Mouse (Mus musculus): ENCODE measurements at regions not wholly inside any gene's neighbourhood (a gene's known extent, or its start where the extent isn't known, plus 50 kb on each side); places are given as distances from the start of the nearest gene placed in this dataset.
"Not testable (repeated sequence)": the region's sequence is repeated elsewhere in the genome, so short reads cannot be mapped to it uniquely, and the experiment has no call there.

GRCm38 (mm10) chr1:65509003-65509402, 227.1 kb downstream of the Pth2r start:
- no peak for DNase-seq (ENCODE audit: low read depth, low spot score)

DNA sequence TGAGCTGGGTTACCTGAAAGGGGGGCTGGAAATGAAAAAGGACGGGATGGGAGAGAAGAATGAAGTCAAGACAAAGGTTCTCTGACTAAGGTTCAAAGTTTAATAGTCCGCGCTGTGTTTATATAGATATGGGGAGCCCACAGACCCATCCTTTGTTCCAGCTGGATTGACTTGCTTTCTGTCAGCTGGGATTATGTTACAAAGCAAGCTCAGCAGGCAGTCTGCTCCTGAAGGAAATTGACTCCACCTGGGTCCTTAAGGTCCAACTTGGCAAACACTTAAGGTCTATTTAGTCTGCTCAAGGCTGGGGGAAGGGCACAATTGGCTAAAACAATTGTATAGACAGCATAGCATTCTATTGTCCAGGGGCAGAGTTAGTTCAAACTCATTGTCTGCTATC, 253.8 kb downstream of the Pth2r start:
- DNase-seq (ENCODE audit: low read depth, low spot score) = peak; percentile 39

GRCm38 (mm10) chr1:65538509-65538908, 256.7 kb downstream of the Pth2r start:
- no peak for DNase-seq (ENCODE audit: low read depth, low spot score)

GRCm38 (mm10) chr1:65544219-65544864, 262.5 kb downstream of the Pth2r start:
- DNase-seq (ENCODE audit: low read depth, low spot score) = no peak

- DNase-seq (ENCODE audit: low read depth, low spot score) = no peak
These were observed 263.6 kb downstream of the Pth2r start for GRCm38 (mm10) chr1:65545336-65546060.

DNA sequence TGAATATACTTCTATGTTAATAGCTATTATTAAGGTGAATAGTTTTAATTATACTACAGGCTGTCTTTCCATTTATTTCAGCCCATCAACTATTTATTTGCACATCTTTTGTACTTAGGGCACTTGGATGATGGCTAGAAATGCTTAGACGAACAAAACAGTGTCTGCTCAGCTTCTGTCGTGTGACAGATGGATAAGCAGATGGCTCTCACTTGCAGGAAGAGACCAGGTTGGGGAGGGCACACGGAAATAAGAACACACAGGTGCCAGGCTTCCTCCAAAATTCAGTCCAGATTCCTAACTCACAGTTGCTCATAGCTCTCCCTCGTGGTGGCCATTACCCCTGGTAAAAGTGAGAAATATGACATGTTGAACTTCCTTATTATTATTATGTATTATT, 267.0 kb downstream of the Pth2r start:
- no peak for DNase-seq (ENCODE audit: low read depth, low spot score)

DNA sequence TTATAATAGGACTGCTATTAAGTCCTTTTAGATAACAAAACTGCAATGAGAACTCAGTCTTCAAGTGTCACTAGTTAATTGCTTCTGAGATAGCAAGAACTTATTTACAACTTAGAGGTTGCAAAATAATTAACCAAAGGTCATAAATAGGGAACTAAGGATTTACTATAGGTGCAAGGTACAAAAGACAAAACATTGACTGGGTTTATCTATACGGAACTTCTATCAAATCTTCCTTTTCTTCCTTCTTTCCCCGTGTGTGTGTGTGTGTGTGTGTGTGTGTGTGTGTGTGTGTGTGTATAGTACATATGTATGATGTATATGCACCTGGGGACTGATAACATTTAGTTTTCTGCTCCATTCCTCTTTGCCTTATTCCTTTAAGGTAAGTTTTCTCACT, 305.5 kb downstream of the Pth2r start:
- DNase-seq (ENCODE audit: low read depth, low spot score) = no peak

DNA sequence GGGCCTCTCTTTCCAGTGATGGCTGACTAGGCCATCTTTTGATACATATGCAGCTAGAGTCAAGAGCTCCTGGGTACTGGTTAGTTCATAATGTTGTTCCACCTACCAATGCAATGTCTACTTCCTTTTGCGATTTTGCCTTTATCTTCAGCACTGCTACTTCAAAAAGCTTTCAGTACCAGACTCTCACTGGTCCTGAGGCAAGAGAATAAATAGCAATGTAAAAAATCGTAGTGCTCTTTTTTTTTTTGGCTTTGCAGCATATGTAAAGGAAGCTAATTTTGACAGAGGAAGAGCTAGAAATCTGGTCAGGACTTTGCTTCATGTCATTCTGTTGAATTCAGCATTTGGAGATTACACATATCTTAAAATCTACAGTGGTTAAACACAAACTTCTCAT, 291.0 kb upstream of the Crygf start:
- DNase-seq (ENCODE audit: low read depth, low spot score) = no peak

GRCm38 (mm10) chr1:65654460-65654859, 271.9 kb upstream of the Crygf start:
- DNase-seq (ENCODE audit: low read depth, low spot score) = peak; percentile 28

DNA sequence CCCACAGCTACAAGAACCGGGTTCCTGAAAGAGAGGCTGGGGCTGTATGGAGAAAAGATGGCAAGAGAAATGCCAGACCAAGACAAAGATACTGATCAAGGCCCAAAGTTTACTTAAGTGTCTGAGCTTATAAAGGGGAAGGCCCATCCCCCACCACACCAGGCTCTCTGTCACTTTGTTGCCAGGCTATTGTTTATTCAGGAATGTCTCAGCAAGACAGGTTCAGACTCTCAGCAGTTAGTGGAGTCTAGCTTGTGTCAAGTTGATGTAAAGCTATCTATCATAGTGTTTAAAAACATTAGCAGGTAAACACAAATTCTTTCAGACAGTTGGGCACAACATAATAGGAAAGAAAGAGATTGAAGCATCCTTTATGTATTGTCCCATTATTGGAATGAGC, 244.4 kb upstream of the Crygf start:
- DNase-seq (ENCODE audit: low read depth, low spot score) = no peak

- DNase-seq (ENCODE audit: low read depth, low spot score) = no peak
These were observed 239.0 kb upstream of the Crygf start for GRCm38 (mm10) chr1:65687322-65687721.

GRCm38 (mm10) chr1:65730262-65730661, 196.1 kb upstream of the Crygf start:
- no peak for DNase-seq (ENCODE audit: low read depth, low spot score)

DNA sequence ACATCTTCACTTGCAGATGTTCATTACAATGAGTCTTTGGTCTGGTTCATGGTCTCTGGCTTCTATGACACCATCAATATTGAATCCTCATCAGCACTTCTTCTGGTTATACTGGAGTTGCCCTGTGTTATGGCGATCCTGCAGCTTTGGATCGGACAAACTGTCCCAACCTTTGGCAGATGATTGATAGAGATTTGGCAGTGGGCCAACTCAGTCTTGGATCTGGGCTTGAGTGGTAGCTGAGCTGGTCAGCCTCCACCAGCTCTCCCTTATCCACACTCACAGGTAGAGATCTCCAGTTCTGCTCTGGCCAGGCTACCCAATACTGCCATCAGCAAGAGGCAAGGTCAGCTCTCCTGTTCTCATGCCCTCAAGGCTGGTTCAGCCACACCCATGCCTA, 168.4 kb upstream of the Crygf start:
- no peak for DNase-seq (ENCODE audit: low read depth, low spot score)

DNA sequence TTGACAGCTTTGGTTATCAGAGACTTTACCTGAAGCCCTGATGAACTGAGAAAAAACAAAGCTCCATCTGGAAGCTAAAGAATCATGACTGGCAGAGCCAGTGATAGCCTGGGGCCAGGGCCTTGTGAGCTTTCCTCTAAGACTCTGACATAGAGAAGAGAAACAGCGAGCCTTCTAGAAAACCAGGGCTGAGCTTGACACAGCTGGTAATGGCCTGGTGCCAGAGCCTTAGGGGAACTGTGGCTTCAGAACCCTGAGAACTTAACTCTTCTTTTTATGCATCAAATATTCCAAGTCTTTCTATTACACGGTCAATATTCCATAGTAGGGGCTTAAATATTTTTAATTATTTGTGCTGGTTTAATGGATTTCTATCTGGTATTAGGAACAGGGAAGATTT, 165.2 kb upstream of the Crygf start:
- DNase-seq (ENCODE audit: low read depth, low spot score) = no peak

DNA sequence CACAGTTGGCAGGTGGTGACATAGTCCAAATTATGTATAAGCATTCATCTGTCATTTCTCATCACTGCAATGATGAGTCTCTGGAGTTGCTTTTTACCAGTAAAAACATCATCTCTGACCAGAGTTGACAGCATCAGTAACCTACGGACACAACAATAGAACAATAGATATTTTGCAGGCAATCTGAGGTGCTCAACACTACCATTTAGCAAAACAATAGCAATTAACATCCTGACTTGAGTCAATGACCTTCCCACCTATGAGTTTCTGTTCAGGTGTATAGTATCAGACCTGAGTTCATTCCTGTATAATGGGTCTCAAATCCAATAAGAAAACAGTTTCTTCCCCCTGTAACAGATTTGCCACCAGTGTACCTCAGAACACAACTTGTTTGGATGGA, 126.1 kb upstream of the Crygf start:
- peak; percentile 33 for DNase-seq (ENCODE audit: low read depth, low spot score)

GRCm38 (mm10) chr1:65820771-65821170, 105.5 kb upstream of the Crygf start:
- DNase-seq (ENCODE audit: low read depth, low spot score) = no peak

DNA sequence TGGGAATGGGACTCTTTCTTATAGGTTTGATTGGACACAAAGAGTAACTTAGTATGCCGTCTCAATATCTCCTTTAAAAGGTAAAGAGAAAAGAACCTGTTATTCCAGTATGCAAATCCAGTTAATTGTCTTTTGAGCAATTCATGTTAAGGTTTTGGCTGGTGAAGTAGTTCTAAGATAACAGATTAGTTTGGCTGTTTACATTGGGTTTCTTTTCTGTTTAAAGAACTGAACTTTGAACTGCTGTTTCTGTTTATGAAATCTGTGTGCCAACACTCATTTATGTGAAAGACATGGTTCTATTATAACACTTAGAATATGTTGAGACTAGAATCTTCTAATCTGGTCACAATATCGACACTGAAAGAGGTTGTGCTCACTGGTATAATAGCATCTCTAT, 85.2 kb upstream of the Crygf start:
- DNase-seq (ENCODE audit: low read depth, low spot score) = no peak

- no peak for DNase-seq (ENCODE audit: low read depth, low spot score)
These were observed 79.3 kb upstream of the Crygf start for GRCm38 (mm10) chr1:65847005-65847404.

DNA sequence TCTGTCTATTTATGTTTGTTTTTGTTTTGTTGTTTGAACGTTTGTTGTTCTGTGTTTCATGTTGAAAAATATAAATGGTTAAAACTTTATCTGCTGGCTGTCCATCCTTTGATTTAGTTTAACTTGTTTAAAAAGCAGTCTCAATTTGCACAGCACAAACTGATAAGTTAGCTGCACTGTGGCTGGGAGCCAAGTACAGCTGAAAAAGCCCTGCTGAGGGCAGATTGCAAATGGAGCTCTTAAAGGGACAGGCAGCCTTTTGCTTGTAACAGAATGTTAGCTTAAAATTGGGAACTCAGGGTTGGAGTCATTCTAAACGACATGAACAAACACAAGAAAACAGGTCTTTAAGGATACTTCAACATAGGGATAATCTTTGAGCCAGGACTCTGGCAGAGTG, 52.6 kb upstream of the Crygf start:
- not testable (repeated sequence) for DNase-seq (ENCODE audit: low read depth, low spot score)
